Mouse (Mus musculus) bone marrow, adult 2 months (tissue): Measurements from ENCODE around the gene Mfap2.

Experiments
- CTCF ChIP-seq: fragments of 200-500 bp; IDR thresholded peaks from 2 replicates; pipeline ENCODE4 v1.5.1; 2011; ENCODE audit warnings: low read length, control low read depth; ENCODE audit not compliant: control insufficient read depth, insufficient read depth
- POLR2A ChIP-seq: fragments of 200-500 bp; IDR thresholded peaks from 2 replicates; pipeline ENCODE4 v1.6.1; 2011; ENCODE audit warnings: low read depth, mild to moderate bottlenecking, control low read depth, low read length, borderline replicate concordance; ENCODE audit not compliant: control insufficient read depth

DNA sequence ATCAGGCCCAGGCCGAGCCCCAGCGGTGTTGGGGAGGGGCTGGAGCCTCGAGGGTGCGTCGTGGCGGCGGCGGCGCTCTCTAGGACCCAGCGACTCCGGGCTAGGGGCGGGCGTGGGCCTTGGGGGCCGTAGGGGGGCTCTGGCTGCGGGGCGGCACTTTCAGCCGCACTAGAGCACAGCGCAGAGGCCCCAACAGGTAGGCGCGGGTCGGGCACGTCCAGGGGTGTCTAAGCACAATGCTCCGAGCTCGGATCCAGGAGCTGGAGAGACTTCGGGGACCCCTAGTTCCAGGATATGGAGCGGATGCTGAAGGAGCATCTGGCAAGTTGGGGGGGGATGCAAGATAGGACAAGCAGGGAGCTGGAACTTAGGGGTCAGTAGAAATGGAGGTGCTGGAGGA, 308 bp downstream of the Mfap2 start:
- TF ChIP-seq CTCF (no peak), POLR2A (no peak)
